Mouse (Mus musculus): Measurements from ENCODE around the gene Lrig1. TPM values are rescaled to one million over a fixed set of nuclear protein-coding genes. Genes with fewer than 3 reads are reported as not detected.
A peak's percentile ranks its signal among the peaks of the same experiment; 100 is the strongest.

The Lrig1 gene
- total RNA-seq, 2 experiments from 2014 or later: 14.5 to 15.3 TPM

DNA sequence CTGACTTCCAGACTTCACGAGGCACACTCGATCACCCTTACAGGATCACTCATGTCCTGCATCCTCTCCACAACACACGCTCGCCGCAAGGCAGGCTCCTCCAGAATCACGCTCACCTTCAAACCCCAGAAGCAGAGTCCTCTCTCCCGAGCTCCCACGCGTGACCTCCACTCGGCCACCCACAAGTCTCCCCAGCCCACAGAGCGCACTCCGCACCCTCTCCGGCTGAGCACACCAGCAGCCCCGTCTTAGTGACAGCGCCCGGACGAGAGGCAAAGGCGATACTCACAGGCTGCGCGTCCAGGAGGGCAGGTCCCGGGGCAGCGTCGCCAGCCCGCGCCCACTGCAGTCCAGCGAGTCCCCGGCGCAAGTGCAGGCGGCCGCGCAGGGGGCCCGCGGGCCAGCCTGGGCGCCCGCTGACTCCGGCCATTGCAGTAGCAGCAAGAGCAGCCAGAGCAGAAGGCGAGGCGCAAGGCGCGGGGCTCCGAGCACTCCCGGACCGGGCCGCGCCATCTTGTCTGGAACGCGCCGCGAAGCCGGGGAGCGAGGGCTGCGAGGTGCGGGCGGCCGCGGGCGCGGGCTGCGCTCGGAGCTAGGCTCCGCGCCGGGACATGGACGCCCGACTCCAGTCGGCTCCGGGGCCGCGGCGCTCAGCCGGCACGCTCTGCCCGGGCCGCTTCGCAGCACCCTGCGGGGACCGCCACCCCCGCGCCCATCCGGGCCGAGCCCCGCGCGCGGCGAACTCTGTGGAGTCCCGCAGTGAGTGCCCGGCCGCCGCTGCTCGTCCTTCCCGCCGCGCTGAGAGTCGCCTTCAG lies 578 bp downstream of the Lrig1 start:
- DNase-seq (ENCODE audit: low spot score in 2 of 2): peak in 1 of 2 experiments; percentile 18

DNA sequence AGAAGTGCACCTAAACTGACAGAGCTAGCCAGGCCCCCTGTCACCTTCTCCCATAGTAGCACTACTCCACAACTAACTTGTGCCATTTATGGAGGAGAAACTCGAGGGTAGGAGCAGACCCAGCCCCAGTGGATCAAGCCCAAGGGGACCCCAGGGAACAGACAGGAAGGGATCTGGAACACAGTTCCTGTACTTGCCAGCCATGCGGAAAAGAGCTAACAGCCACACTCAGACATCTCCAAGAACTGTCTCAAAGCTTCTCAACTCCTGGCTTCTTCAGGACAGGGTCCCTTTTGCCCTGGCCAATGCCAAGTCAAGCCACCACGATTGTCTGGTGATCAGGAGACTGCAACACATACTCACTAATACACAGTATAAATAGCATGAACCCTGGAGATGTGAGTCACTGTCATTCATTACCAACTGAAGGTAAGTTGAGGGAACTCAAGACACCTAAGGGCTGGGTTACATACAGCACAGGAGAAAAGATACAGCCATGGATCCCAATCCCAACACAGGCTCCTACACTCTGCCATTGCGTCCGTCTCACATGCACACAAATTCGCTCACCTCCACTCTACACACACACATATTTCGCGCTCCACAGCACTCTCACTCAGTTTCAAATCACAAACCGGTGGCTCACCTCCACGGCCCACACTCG lies 1.3 kb downstream of the Lrig1 start:
- no peak for DNase-seq (ENCODE audit: low spot score in 2 of 2)

GRCm38 (mm10) chr6:94697423-94697822 lies 2.5 kb downstream of the Lrig1 start:
- DNase-seq (ENCODE audit: low spot score in 2 of 2): no peak

- DNase-seq (ENCODE audit: low spot score in 2 of 2): no peak
Observed at GRCm38 (mm10) chr6:94696182-94697080, 3.5 kb downstream of the Lrig1 start.

DNA sequence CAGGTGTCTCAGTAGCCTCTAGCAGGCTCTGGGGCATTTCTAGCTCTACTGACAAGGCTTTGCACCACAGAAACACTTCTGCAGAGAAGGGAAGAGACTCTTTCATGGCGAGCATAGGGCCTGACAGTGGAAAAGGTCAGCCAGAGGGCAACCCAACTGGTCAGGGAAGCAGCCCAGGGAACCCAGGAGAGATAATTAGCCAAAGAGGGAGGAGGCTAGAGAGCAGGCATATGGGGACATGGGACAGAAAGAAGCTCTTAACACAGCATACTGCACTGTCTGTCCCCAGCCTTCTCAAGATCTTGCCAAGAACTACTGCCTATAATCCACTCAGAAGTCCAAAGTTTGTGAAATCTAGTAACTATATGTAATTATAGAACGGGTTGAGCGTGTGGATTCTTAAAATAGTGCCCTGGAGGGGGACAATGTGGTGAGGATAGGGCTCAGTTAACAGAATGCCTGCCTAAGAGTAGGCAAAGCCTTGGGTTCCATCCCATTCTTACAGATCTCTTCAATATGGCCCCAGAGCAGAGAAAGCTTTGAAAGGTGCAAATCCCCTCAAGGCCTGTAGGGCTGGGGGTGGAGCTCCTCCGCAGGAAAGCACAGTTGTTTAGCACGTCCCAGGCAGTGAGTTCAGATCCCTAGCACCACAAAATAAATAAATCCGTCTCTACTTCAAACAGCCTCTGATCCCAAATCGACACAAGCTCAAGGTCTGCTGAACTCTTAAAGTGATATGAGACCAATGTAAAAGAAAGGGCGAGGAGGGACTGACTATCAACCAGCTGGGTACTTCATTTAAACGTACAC lies 4.6 kb downstream of the Lrig1 start:
- DNase-seq (ENCODE audit: low spot score in 2 of 2): no peak

- DNase-seq (ENCODE audit: low spot score in 2 of 2): no peak
Observed at GRCm38 (mm10) chr6:94694481-94694880, 5.5 kb downstream of the Lrig1 start.

DNA sequence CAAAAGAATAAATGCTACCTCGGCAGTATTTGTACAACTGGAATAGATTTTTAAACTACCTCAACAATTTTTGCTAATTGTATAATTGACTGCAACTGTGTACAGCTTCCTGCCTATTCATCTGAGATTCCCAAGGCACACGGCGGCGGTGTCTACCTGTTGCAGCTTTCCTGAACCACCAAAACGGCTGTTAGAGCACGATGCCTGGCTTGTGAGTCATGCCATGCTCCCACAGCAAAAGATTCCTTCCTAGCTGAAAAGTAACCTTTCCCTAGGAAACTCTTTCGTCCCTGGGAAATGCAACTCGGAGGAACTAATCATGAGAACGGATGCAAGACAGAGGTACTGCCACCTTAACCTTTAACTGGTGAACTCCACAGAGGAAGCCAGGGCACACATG lies 6.9 kb downstream of the Lrig1 start:
- no peak for DNase-seq (ENCODE audit: low spot score in 2 of 2)

- no peak for DNase-seq (ENCODE audit: low spot score in 2 of 2)
Observed at GRCm38 (mm10) chr6:94692003-94692402, 8.0 kb downstream of the Lrig1 start.

DNA sequence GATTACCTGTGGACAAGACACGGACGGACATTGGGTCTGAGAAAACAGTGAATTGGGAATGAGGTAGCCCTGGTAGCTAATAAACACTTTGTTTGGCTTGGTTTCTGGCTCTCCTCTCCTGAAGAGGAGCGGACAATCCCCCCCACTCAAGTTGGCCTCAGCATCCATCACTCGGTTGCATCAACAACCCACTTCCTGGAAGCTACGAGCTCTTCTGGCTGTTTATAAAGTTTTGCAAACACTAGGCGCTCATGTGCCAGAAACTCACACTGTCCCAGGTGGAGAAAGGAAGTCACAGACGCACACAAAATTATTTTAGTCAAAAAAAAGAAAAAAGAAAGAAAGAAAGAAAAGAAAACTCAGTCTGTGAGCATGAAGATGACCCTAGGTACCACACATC lies 9.7 kb downstream of the Lrig1 start:
- DNase-seq (ENCODE audit: low spot score in 2 of 2): no peak

DNA sequence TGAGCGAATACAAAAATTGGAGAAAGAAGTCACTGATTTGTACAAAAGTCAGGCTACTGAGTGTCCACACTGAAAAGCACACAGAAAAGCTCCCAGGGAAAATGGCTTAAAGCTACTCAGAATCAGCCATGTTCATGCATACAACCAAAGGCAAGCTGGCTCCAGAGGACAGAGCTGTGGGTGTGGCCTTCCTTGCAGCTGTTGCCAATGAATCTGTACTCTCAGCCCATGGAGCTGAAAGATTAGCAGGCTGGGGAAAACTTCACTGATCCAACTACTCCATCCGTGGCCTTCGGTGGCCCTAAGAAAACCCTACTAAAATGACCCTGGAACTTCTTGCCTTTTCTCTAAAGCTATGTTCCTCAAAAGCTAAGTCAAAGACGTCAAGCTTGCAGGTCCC lies 11.2 kb downstream of the Lrig1 start:
- no peak for DNase-seq (ENCODE audit: low spot score in 2 of 2)

- DNase-seq (ENCODE audit: low spot score in 2 of 2): no peak
Observed at GRCm38 (mm10) chr6:94686048-94686447, 13.9 kb downstream of the Lrig1 start.

DNA sequence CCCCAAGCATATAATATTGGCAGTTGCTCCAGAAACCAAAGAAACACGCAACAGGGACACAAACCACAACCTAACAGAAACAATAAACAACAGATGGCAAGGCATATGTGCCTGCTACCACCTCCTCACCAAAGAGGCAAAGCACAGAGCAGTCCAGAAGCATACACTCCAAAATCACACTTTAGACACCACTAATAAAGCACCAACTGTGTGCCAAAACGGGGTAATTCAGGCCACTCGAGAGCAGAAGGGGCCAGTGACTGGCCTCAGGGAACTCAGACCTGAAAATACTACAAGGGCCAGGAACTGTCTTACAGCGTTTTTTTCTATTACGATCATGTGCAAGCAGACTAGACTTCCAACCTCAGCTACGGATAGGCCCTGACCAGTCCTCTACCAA lies 14.3 kb downstream of the Lrig1 start:
- DNase-seq (ENCODE audit: low spot score in 2 of 2): no peak

DNA sequence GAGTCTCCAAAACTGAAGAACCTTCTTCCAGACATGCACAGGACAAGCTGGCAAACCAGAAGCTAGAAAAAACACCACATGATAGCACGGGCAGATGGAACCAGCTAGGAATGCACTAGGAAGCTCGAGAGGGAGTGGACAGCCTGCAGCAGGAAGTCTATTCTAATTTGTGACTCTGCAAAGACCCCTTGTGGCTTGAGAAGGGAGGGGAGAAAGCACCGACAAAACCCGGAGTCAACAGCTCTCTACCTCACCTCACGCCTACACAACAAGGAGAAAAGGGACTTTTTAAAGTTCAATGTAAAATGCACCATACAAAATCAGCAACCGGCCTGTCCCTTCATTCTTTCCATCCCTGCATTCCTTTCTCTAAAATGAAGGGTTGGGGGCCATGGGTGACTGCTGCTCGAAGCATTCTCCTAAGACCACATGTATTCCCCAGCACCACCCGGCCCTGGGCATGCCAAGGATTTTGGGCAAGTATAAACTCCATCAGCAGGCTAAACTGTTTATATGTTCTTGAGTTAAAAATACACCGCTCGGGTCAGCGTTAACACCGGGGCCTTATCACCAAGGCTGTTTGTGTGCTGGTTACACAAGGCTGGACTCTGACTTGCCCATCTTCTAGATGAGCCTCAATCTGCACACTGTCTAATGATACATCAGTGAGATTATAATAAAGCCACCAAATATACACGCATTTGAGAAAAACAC lies 15.0 kb downstream of the Lrig1 start:
- DNase-seq (ENCODE audit: low spot score in 2 of 2): no peak

DNA sequence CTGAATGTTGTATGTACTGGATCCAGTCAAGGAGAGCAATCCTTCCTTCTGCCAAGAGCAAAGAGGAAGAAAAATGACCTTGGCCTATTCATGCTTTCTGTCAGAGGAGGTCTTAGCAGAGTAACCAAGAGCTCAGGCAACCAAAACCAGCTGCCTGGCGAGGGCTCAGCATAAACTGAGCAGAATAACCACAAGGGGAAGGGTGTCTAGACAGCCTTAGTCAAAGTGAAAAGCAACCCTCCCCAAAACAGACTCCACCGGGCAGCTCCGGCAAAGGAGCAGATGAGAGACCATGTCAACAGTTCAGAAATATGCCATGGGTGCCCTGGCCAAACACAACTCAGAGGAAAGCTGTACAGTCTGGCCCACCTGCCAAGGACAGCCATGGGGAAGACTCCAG lies 16.3 kb downstream of the Lrig1 start:
- DNase-seq (ENCODE audit: low spot score in 2 of 2): no peak

GRCm38 (mm10) chr6:94682270-94682618 lies 17.7 kb downstream of the Lrig1 start:
- DNase-seq (ENCODE audit: low spot score in 2 of 2): no peak

GRCm38 (mm10) chr6:94681446-94682269 lies 18.3 kb downstream of the Lrig1 start:
- no peak for DNase-seq (ENCODE audit: low spot score in 2 of 2)

GRCm38 (mm10) chr6:94680760-94681445 lies 19.1 kb downstream of the Lrig1 start:
- no peak for DNase-seq (ENCODE audit: low spot score in 2 of 2)

- DNase-seq (ENCODE audit: low spot score in 2 of 2): no peak
Observed at GRCm38 (mm10) chr6:94679249-94679648, 20.7 kb downstream of the Lrig1 start.
